ENCODE assay signal across 1 mouse cellular context in genomic region chr13:55636185-55636983, GRCm38 (mm10).
TF ChIP-seq lines count a peak whose summit lies in the region.

No protein-coding gene starts in this region.

TF ChIP-seq in CH12.LX, 34 proteins besides CTCF, POLR2A, EP300 and RAD21:
- TF ChIP-seq JUND (conservative IDR thresholded peaks at IDR 0.05; ENCODE audit: low read depth, low read length) (no peak), E2F4 (IDR thresholded peaks at IDR 0.05; ENCODE audit: insufficient replicate concordance, low read depth, low read length) (no peak), CHD2 (IDR thresholded peaks at IDR 0.05; ENCODE audit: low read length) (no peak), KAT2A (IDR thresholded peaks at IDR 0.05; ENCODE audit: insufficient replicate concordance, low read length) (no peak), NRF1 (IDR thresholded peaks at IDR 0.05; ENCODE audit: low read depth, low read length) (no peak), MEF2A (IDR thresholded peaks at IDR 0.05; ENCODE audit: borderline replicate concordance, low read depth, low read length) (no peak), USF1 (IDR thresholded peaks at IDR 0.05; ENCODE audit: low read depth, low read length) (no peak), ZC3H11A (IDR thresholded peaks at IDR 0.05; ENCODE audit: low read depth, low read length) (no peak), UBTF (IDR thresholded peaks at IDR 0.05; ENCODE audit: low read depth, low read length) (no peak), JUN (IDR thresholded peaks at IDR 0.05; ENCODE audit: insufficient read depth, low read depth, low read length) (no peak), GABPA (IDR thresholded peaks at IDR 0.05; ENCODE audit: insufficient replicate concordance, low read depth, low read length) (no peak), TBP (conservative IDR thresholded peaks at IDR 0.05; ENCODE audit: low read depth, low read length) (no peak), BHLHE40 (IDR thresholded peaks at IDR 0.05; ENCODE audit: low read depth, low read length) (no peak), SIN3A (IDR thresholded peaks at IDR 0.05; ENCODE audit: low read length) (no peak), RCOR1 (conservative IDR thresholded peaks at IDR 0.05; ENCODE audit: low read depth, low read length) (no peak), CHD1 (IDR thresholded peaks at IDR 0.05; ENCODE audit: low read depth, low read length) (no peak), MYC (IDR thresholded peaks at IDR 0.05; ENCODE audit: low read depth, low read length) (no peak), MAFK (IDR thresholded peaks at IDR 0.05; ENCODE audit: insufficient replicate concordance, low read length) (no peak)
